Mouse (Mus musculus): ENCODE results near the gene Ddx4. TPM values are rescaled to one million over a fixed set of nuclear protein-coding genes. Genes with fewer than 3 reads are reported as not detected.

Gene Ddx4
- polyA plus RNA-seq (2012; rRNA removed): 0.16 and 0.24 TPM in 2 replicates

GRCm38 (mm10) chr13:112652205-112652604 lies at the start of gene Ddx4:
Gene Ddx4 (minus strand): TSS chr13:112652475.

GRCm38 (mm10) chr13:112660574-112661381 lies 8.5 kb upstream of the Ddx4 start, which contains the start of gene Slc38a9:
Gene Slc38a9 (plus strand): TSS chr13:112660751.

GRCm38 (mm10) chr13:112594260-112594659 lies 58.0 kb downstream of the Ddx4 start, which contains the start of gene Il31ra:
Gene Il31ra (minus strand): TSS chr13:112594360.

Other genes starting within 250 kb of the Ddx4 start
- gene Il6st, start 188.4 kb downstream of the Ddx4 start, polyA plus RNA-seq (2012; rRNA removed): 7.9 and 8.5 TPM in 2 replicates
- gene Il31ra, start 58.1 kb downstream of the Ddx4 start, polyA plus RNA-seq (2012; rRNA removed): 0.03 and 0.06 TPM in 2 replicates
- 10.5 and 12.8 TPM in 2 replicates for gene Slc38a9, start 8.3 kb upstream of the Ddx4 start, polyA plus RNA-seq (2012; rRNA removed)
- gene Plpp1, start 148.3 kb upstream of the Ddx4 start, polyA plus RNA-seq (2012; rRNA removed): 24.5 and 27.2 TPM in 2 replicates